8 mouse cellular contexts compared by ENCODE assay signal in genomic region chr17:35088825-35089644, GRCm38 (mm10). TPM values are rescaled to one million over a fixed set of nuclear protein-coding genes. Genes with fewer than 3 reads are reported as not detected.
DNase-seq lines count a peak whose midpoint lies in the region; ATAC-seq and TF ChIP-seq lines count a peak whose summit lies in the region.

TSS of gene Abhd16a (plus strand) at chr17:35089263.

- no peak for TF ChIP-seq CTCF in cortical plate, adult 2 months (IDR thresholded peaks at IDR 0.05; ENCODE audit: extremely low read depth, insufficient read depth, low read length)

- TF ChIP-seq POLR2A in cortical plate, adult 2 months (IDR thresholded peaks at IDR 0.05; ENCODE audit: extremely low read depth, insufficient read depth, low read length): peak; percentile 78; the same call in 1 of the 2 replicates

- ATAC-seq in activated CD4-positive, CD25-positive, alpha-beta regulatory T cell, adult 4 months: peak; percentile 93
- ATAC-seq in megakaryocyte progenitor cell, adult 5-6 weeks (replicated peaks; ENCODE audit: poor library complexity): peak; percentile 93

- peak within 1 kb of the TSS; percentile 62 for H3K4me3 ChIP-seq in cortical plate, adult 2 months (ENCODE audit: insufficient read depth, low read length)

- peak within 1 kb of the TSS; percentile 99 for H3K27ac ChIP-seq in cortical plate, adult 2 months (ENCODE audit: insufficient read depth, low read length)

- no peaks in the 10 kb centered on the region; the same call in 1 of the 2 replicates for H3K4me1 ChIP-seq in cortical plate, adult 2 months (ENCODE audit: control insufficient read depth, insufficient read depth, low read length)

- peak; percentile 93 for DNase-seq in gastrocnemius, postnatal 10 days
- peak; percentile 96 for DNase-seq in induced T-regulatory cell, adult 2 months (ENCODE audit: low read depth)
- peak; percentile 83 to 94 for DNase-seq in left cerebral cortex, adult 9 months (ENCODE audit: low spot score in 2 of 2)
- DNase-seq in right cerebral cortex, postnatal 14 days: peak; percentile 93
- peak; percentile 90 to 94 for DNase-seq in urinary bladder, postnatal 36 days (ENCODE audit: low spot score in 2 of 2)

RNA-seq across cellular contexts. Expression of gene Abhd16a, which starts in this region (rescaled TPM):
- 10 to 100 TPM; 18.7 to 20.6 TPM for polyA plus RNA-seq in activated CD4-positive, CD25-positive, alpha-beta regulatory T cell, adult 4 months (2017; shearing (Covaris generic))
- 147 and 159 TPM in 2 replicates for polyA plus RNA-seq in cortical plate, adult 2 months (2012; rRNA removed)
- 10 to 100 TPM; 59.1 to 65.0 TPM for total RNA-seq in gastrocnemius, postnatal 10 days (2021)
- 17.5 and 21.1 TPM in 2 replicates for total RNA-seq in megakaryocyte progenitor cell, adult 5-6 weeks (2015)
- 22.7 and 26.0 TPM in 2 replicates for total RNA-seq in megakaryocyte progenitor cell, adult 5-6 weeks (2017)

Comparison
In these comparisons a context has a peak if more than half of its experiments do, and no peak if none do; other contexts are left out.
1. Peak in every context shown above with its lines: DNase-seq, ATAC-seq, H3K4me3 ChIP-seq and H3K27ac ChIP-seq.